Mouse (Mus musculus) layer of hippocampus, adult 8-10 months (tissue): ENCODE measurements around the gene Mlx. TPM values are rescaled to one million over a fixed set of nuclear protein-coding genes. Genes with fewer than 3 reads are reported as not detected.
A peak's percentile ranks its signal among the peaks of the same experiment; 100 is the strongest.

Experiments
- DNase-seq, 2 experiments: peaks; one replicate each; pipeline ENCODE4 v3.0.0; 2022; ENCODE audit warnings: low spot score in 2 of 2
- total RNA-seq, 4 experiments: library from RNA; stranded (reverse); gene quantifications; 2 replicates each; pipeline ENCODE4 v1.2.4; 2022

The Mlx gene
- total RNA-seq: 10 to 100 TPM; 36.2 to 41.6 (median 39.6) TPM

DNA sequence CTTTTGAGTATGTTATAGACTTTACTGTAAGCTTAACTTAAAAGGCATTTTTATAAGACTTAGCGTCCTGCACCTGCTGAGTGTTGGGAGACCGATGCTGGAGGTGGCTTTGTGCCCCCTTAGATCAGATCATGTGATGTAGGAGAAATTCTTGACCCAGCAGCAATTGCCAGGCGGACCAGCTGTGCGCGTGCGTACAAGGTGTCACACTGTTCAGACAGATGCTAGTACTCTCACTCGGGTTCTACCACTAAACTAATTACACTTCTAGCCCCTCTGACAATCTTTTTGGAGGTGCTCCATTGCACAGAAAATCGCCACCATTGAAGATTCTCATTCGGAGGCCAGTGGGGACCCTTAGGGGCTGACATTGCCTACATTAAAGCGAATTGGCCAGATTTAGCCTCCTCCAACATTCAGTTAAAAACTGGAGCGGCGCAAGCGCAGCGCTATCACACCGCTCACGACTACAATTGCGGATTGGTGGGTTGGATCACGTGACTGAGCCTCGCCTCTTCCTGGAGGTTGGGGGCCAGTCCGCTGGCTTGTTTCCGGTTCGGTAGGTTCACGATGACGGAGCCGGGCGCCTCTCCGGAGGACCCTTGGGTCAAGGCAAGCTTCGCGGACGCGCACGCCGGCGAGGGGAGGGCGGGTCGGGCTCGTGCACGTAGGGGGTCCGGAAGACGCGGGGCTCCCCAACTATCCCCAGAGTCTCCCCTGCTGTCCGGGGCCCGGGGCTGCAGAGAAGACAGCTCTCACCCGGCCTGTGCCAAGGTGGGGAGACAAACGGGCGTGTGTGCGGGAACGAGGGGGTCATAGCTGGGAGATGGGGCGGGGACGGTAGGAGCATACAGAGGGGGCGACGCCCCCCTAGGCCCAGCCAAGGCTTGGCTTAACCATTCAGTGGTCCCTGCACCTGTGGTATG lies at the start of gene Mlx:
Gene Mlx (plus strand): TSS at position 522 of the 926 bp plus-strand sequence.
- DNase-seq: peak; percentile 88 to 91

DNA sequence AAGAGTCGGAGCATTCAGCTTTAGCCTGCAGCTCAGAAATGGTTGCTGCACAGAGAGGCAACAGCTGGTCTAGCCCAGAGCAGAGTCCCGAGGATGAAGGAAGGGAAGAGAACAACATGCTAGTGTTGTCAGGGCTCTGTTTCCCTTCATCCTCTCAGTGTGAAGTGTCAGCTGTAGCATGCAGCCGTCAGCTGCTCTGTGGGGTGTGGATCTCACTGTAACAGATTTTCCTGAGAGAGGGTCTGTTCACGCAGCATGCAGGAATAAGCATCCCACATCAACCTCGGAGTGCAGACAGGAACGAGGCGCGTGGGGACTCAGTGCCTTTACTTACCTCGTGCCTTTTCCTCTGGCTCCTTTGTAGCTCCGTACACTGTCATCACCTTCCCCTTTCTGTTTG lies 49.3 kb upstream of the Mlx start:
- DNase-seq: no peak

DNA sequence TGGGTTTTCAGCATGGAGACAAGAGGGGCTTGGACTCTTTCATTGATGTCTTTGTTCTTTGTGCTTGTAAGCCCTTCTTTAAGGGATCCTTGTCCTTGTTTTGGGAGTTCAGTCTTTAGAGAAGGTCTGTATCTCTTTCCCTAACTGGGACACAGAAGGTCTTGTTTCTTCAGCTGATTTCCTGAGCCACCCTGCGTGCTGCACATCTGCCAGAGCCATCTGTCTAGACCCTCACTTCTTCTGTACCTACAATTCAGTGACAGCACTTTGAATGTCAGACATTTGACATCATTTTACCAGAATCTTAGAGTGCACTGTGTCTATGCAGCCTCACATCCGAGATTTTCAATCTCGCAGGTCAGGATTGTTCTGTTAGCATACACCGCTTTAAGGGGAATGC lies 41.3 kb upstream of the Mlx start:
- no peak for DNase-seq

DNA sequence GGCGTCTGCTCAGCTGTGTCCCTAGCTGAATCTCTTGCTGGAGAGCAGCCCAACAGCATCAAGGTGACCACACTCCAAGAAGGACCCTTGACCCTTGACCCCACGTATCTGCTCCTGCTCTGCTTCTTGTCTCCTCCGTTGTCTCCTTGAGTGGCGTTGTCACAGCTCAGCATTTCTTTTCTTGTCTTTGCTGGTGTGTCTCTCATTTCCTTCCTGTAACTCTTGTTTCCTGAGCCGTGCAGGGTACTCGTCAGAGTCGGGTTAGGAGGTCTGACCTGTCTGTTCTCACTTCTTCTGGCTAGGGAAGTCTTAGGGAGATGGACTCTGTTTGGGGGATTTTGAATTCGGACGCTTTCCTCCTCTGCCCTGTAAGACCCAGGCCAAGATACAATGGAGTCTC lies 40.6 kb upstream of the Mlx start:
- no peak for DNase-seq

DNA sequence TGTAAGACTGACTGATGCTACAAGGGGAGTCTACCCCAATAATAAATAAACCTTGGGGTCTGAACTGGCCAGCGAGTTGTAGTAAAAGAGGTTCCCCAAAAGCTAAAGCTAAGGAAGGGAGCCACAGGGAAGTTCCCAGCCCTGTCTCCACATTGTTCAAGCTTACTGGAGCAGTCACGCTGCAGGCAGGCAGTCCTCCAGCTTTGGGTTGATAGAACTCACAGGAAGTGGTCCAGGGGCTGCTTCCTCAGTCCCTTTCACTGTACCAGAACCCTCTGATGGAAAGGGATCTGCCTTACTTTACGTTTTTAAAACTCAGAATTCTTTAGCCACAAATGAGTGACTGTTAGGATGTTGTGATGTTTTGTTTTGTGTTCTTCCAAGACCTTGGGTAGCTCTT lies 39.6 kb upstream of the Mlx start:
- DNase-seq: no peak

DNA sequence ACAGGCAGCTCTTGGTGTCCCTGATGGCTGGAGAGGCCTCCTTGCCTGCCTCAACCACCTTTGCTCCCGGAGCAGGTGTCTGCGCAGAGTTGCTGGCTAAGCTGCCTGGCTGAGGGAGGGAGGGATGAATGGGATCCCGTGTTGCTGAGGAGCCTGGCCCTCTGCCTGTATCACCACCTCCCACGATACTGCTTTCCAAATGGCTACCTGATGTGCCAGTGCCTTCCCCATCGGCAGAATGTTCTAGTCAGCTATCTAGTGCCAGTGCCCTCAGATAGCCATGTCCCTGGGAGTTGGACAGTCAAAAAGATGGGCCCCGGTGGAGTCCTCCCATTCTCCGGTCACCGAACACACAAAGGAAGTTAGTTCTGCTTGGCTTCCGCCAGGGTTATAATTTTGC lies 36.7 kb upstream of the Mlx start:
- DNase-seq: peak in 1 of 2 experiments; percentile 66

DNA sequence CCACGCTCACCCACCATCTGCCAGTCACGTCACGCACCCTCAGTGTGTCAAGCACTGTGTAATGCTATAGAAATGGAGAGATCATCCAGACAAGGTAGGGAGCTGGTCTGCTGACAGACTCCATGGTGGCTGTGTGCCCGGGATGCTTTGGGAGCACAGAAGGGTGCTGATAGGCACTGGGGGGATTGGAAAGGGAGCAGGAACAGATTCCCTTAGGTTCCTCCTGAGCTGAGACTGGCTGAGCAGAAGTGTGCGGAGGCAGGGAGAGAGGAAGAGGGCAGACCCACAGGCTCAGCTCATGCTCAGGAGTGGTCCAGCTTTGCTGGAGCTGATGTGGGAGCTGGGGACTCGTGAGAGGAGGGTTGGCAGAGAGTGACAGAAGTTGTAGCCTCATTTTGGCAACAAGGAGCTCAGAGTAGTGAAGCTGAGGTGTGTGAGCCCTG lies 36.0 kb upstream of the Mlx start:
- DNase-seq: no peak

DNA sequence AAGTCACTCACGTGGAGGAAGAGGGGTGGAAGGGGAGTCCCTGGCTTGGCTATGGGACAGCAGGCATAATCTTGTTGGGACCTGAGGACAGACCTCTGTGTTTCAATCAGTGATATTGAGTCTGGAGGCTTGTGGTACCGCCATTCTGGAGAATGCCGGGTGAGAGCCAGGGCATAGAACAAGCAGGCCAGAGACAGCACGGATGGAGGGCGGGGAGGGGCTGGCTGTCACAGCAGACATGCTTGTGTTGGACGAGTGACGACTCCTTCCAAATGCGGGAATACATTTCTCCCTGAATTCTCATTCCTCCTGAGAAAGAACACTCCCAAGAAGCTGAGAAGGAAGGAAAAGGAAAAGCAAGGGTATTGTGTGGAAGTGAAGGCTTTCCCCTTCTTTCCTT lies 35.5 kb upstream of the Mlx start:
- no peak for DNase-seq

DNA sequence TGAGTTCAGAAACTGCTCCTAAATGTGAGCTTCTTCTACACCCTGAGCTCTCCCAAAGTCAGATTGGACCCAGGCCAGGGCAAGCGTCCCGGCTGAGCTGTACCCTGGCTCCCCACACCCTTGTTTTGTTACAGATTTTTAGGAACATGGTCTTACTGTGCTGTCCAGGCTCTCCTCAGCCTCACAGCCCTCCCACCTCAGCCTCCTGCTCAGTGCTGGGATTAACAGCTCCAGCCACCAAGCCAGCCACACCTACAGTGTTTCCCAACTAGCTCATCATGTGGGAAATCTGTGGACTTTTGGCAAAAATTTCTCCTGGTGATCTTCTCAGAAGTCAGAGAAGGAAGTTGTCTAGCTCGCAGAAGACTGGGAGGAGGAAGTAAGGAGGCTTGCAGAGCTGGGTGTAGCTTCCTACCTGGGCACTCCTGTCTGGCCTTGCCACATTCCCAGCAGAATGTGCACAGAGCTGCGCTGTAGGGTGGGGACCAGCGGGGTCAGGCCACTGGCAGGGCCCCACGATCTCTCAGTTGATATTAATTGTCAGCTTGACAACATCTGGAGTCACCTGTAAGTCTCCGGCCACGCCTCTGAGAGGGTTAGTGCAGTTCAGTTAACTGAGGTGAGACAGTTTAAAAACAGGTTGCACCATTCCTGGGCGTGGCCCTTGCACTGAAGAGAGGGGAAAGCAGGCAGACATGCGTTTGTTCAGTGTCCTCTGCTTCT lies 34.2 kb upstream of the Mlx start:
- DNase-seq: no peak

DNA sequence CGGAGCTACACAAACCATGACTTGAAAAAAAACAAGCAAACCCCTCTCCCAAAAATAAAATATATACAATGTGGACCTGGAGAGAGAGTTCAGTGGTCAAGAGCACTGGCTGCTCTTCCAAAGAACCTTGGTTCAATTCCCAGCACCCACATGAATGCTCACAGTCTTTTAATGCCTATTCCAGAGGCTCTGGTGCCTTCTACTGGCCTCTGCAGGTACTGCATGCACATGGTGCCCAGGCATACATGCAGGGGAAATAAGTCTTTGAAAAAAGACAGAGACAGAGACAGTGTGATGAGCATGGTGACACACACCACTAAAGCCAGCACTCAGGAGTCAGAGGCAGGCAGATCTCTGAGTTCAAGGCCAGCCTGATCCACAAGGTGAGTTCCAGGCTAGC lies 33.1 kb upstream of the Mlx start:
- no peak for DNase-seq

DNA sequence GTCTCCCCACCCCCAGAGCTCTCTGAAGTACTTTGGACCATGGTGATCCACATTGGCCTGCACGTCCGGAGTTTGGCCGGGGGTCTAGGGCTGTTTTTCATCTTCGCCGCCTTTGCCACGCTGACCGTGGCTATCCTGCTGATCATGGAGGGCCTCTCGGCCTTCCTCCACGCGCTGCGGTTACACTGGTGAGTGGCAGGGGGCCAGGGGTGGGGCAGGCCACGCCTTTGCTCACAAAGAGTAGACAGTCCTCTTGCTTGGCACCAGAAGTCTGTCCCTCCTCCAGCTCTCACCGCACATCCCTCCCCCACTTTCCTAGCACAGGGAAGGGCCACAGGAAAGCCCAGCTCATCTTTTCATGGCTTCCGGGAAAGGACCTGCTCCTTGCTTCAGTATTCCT lies 31.7 kb upstream of the Mlx start:
- no peak for DNase-seq

DNA sequence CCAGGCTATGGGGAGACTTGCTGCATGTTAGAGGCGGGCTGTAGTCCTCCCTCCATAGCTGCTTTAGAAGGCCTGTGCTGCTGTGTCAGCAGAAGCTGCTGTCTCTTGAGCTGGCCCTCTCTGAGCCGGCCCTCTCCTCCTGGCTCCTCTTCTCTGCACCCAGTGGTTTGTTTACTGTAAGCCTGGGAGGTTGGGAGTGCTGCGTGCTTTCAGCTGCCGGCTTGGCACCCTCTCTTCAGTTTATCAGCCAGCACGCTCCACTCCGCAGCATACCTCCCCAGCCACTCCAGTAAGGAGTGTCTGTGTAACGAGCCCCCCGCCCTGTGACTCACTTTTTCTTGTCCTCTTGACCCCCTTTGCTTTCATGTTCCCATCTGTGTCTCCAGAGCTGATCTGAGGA lies 30.2 kb upstream of the Mlx start:
- DNase-seq: no peak

DNA sequence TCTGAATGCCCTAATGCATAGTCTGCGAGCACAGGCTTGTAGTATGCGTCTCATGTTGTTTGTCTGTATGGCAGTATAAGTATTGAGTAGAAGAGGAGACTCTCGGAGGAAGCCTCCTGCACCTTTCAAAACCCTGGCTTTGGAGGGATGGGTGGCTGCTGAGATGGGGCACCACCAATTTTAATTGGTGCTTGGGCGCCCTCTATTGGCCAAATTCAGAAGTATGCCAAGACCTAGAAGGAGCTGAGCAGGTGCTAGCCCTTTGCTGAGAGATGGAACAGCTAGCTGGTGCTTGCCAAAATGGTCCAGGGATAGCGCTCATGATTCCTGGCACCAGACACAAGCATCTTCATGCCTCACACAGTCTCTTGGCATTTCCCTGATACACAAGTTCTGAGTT lies 29.2 kb upstream of the Mlx start:
- DNase-seq: peak; percentile 74 to 90

DNA sequence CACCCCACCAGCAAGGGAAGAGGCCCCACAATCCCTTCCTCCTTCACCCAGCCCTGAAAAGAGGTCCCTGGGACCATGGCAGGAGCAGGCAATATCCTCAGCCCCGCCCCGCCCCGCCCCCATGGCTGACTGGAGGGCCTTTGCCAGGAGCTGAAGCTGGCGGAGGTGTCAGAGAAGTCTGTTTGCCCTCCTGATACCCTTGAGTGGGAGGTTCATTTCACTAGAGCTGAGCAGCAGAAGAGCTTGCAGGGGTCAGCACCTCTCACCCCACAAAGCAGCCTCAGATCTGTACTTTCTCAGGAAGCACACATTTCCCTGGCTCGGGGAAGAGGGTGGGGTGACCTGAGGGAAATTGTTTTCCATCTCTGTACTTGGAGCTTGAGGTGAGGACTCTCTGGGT lies 28.4 kb upstream of the Mlx start:
- no peak for DNase-seq

DNA sequence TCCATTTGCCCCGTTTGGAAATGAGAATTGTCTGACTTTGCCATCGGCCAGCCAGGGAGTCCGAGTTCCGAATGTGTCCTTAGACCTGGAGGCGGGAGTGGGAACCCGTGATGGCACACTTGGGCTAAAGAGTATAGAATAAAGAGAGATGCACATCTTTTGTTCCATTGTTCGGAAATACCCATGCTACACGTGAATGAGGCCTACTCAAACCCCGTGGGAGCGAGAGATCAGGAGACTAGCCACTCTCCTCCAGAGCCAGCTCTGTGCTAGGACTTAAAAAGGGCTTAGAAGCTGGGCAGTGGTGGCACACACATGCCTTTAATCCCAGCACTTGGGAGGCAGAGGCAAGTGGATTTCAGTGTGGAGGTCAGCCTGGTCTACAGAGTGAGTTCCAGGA lies 27.6 kb upstream of the Mlx start:
- DNase-seq: no peak

DNA sequence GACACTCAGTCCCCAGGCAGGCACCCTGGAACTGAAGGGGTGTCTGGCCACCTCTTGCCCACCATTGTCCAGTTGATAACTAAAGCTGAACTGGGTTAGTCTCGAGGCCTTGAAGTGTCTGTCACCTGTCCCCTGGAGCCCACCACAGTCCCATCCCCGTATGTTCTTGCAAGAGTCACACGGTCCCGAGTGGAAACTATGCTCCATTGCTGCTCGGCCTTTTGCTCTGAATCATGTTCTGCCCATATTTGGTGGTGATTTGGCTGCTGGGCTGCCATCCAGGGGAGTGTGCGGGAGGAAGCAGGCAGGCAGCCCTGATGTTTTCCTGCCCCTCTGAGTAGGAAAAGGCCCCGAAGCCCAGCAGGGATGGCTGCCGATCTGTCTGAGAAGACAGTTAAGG lies 27.0 kb upstream of the Mlx start:
- DNase-seq: peak in 1 of 2 experiments; percentile 68

DNA sequence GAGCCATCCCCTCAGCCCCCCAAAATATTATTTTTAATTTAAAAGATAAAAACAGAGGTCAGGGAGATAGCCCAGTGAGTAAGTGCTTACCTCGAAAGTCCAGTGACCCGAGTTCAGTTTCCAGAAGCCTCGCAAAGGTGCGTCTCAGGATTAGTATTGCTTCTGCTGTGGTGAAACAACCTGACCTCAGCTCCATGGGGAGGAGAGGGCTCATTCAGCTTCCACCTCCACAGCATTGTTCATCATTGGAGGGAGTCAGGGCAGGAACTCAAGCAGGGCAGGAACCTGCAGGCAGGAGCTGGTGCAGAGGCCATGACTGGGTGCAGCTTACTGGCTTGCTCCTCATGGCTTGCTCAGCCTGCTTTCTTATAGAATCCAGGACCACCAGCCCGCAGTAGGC lies 26.0 kb upstream of the Mlx start:
- no peak for DNase-seq

DNA sequence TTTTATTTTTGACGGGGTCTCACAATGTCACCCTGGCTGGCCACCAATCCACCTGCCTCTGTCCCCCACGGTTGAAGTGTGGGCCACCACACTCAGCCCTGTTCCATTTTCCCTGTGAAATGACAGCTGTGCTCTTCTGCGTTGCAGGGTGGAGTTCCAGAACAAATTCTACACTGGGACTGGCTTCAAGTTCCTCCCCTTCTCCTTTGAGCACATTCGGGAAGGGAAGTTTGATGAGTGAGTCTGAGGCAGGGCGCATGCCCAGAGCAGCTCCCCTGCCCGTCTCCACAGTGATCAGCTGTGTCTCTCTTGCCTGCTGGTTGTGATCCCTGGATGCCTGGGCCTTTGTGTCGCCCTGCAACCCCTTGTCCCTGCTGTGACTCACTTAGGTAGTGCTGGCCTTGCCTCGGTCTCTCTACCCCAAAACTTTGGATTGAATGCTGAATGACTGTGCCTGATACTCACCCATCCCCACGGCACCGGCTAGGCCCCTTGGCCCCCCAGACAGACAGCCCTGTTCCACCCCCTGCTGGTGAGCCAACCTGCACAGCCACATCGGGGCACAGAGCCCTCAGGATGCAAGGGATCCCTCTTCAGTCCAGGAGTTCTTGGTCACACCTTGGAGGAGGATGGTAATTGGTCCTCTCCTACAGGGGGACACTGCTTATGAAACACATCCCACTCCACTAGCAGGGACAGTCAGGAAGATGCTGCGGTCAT lies 24.8 kb upstream of the Mlx start:
- DNase-seq: no peak

DNA sequence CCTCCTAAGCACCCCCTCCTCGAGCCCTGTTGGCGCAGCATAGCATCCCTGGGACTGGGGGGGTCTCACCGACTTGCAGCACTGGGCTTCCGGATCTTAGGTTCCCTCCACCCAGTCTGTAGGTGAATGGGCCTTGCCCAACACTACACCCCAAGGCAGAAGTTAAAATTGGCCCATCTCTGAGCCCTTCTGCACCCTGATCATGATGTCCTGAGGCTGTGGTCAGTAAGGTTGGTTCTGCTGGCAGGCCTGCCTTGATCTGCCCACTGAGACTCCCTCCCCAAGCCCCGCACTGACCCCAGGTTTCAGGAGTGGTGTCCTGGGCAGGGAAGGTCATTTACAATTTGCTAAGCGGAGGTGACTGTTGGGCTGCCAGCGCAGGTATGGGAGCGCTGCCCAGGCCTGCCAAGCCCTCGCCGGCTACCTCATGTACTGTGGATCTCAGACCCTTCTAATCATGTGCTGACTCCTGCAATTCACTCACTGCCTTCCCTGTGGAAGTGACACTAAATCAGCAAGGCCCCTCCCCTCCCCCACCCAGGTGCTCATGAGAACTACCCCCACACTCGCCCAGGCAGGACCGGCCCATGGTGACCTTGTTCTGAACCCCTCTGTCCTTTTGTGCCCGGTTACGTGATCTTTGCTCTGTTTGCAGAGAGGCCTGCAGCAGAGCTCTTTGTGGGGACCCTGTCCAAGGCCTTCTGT lies 24.0 kb upstream of the Mlx start:
- no peak for DNase-seq

DNA sequence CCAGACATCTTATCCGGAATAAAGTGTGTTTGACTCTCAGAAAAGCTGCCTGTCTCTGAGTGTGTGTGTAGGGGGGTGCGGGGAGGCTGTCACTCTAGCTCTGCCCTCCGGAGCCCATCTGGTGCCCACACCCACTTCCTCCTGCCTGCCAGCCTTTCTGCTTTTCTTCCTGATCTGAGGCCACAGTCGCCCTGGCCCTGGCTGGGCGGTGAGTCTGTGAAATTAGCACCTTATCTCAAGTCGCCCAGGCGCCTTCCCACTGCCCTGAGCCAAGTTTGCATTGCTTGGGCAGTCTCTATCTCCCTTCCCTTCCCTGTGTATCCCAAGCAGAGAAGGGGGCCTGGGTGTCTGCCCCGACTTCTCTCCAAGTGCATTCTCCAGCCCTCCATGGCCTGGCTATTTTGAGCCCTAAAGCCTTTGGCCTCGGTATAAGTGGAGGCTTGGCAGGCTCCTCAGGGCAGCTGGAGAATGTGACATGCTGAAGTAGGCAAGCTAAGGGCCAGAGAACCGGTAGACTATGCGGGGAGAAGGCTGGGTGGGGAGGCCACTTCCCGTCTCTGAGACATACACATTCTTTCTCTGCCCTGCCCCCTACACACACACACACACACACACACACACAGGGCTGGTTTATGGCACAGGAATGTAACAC lies 23.3 kb upstream of the Mlx start:
- DNase-seq: peak in 1 of 2 experiments; percentile 69

DNA sequence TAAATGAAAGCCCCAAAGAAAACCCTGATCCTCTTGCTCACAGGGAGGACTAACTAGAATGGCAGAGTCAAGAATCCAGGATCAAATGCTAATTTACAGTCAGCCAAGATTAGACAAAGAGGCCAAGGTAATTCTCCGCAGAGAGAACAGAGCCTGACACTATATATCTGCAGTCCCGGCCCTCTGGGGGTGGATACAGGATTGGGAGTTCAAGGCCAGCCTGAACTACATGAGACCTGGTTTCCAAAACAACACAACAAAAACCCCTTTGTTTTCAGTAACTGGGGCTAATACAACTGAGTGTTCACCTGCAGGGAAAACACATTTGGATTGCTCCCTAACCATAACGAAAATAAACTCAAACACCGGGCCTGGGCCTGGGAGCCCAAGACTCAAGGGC lies 22.6 kb upstream of the Mlx start:
- DNase-seq: no peak
